Mouse (Mus musculus): ENCODE data around the gene Prmt8. TPM values are rescaled to one million over a fixed set of nuclear protein-coding genes. Genes with fewer than 3 reads are reported as not detected.

Prmt8 gene
- polyA plus RNA-seq, 1 experiment from 2014 or later: 34.6 TPM

- no peaks in the 10 kb centered on the region for H3K27me3 ChIP-seq (ENCODE audit: control insufficient read depth, insufficient read depth, low read length)
- 0 out of 2 replicates have a peak, but pooled peaks have one; percentile 43 for ATAC-seq (ENCODE audit: insufficient read depth, low FRiP score, low TSS enrichment)
These were observed 17.8 kb downstream of the Prmt8 start for GRCm38 (mm10) chr6:127751499-127751898.

GRCm38 (mm10) chr6:127748793-127749192, 20.5 kb downstream of the Prmt8 start:
- DNase-seq (ENCODE audit: low spot score) (no peak), ATAC-seq (ENCODE audit: insufficient read depth, low FRiP score, low TSS enrichment) (no peak)
- H3K27me3 ChIP-seq (ENCODE audit: control insufficient read depth, insufficient read depth, low read length): no peaks in the 10 kb centered on the region
- no peak overlapping the region for H3K27ac ChIP-seq (ENCODE audit: low read depth, low read length)
- no peaks in the 10 kb centered on the region for H3K9me3 ChIP-seq (ENCODE audit: control insufficient read depth, low read length)
- H3K4me3 ChIP-seq (ENCODE audit: low read depth, low read length): no peak overlapping the region
- no peaks in the 10 kb centered on the region for H3K36me3 ChIP-seq (ENCODE audit: control insufficient read depth, insufficient read depth, low read length)
- peaks cover 13% of the 10 kb centered on the region for H3K4me1 ChIP-seq (ENCODE audit: control insufficient read depth, insufficient read depth, low read length)
- WGBS: 87% methylated on average over 8 of the region's 8 CpGs
- no peak overlapping the region for H3K9ac ChIP-seq (ENCODE audit: low read length)
- no peak overlapping the region for H3K4me2 ChIP-seq (ENCODE audit: low read depth)

More at GRCm38 (mm10) chr6:127751499-127751898, 17.8 kb downstream of the Prmt8 start:
- peak; percentile 56 for DNase-seq (ENCODE audit: low spot score)
- H3K4me2 ChIP-seq (ENCODE audit: low read depth): no peak overlapping the region
- 58% methylated on average over 9 of the region's 9 CpGs for WGBS
- no peaks in the 10 kb centered on the region for H3K36me3 ChIP-seq (ENCODE audit: control insufficient read depth, insufficient read depth, low read length)
- H3K4me1 ChIP-seq (ENCODE audit: control insufficient read depth, insufficient read depth, low read length): peaks cover 15% of the 10 kb centered on the region
- no peak overlapping the region for H3K4me3 ChIP-seq (ENCODE audit: low read depth, low read length)
- no peaks in the 10 kb centered on the region for H3K9me3 ChIP-seq (ENCODE audit: control insufficient read depth, low read length)
- H3K27ac ChIP-seq (ENCODE audit: low read depth, low read length): no peak overlapping the region
- H3K9ac ChIP-seq (ENCODE audit: low read length): no peak overlapping the region

- no peaks in the 10 kb centered on the region for H3K9me3 ChIP-seq (ENCODE audit: control insufficient read depth, low read length)
- no peak overlapping the region for H3K4me3 ChIP-seq (ENCODE audit: low read depth, low read length)
- H3K27me3 ChIP-seq (ENCODE audit: control insufficient read depth, insufficient read depth, low read length): no peaks in the 10 kb centered on the region
- H3K4me1 ChIP-seq (ENCODE audit: control insufficient read depth, insufficient read depth, low read length): peaks cover 2% of the 10 kb centered on the region; the same call in 1 of the 2 replicates
- no peak overlapping the region for H3K4me2 ChIP-seq (ENCODE audit: low read depth)
- no peak overlapping the region for H3K9ac ChIP-seq (ENCODE audit: low read length)
- no peak overlapping the region for H3K27ac ChIP-seq (ENCODE audit: low read depth, low read length)
- DNase-seq (ENCODE audit: low spot score) (no peak), ATAC-seq (ENCODE audit: insufficient read depth, low FRiP score, low TSS enrichment) (no peak)
- H3K36me3 ChIP-seq (ENCODE audit: control insufficient read depth, insufficient read depth, low read length): no peaks in the 10 kb centered on the region
- 95% methylated on average over 12 of the region's 12 CpGs for WGBS
These were observed 27.0 kb downstream of the Prmt8 start for GRCm38 (mm10) chr6:127742290-127742689.

GRCm38 (mm10) chr6:127741162-127741561, 28.1 kb downstream of the Prmt8 start:
- H3K27ac ChIP-seq (ENCODE audit: low read depth, low read length): no peak overlapping the region

GRCm38 (mm10) chr6:127740711-127741110, 28.6 kb downstream of the Prmt8 start:
- WGBS: 68% methylated on average over 9 of the region's 9 CpGs
- Histone ChIP-seq H3K36me3 (ENCODE audit: control insufficient read depth, insufficient read depth, low read length) (no peaks in the 10 kb centered on the region), H3K27me3 (ENCODE audit: control insufficient read depth, insufficient read depth, low read length) (no peaks in the 10 kb centered on the region), H3K9me3 (ENCODE audit: control insufficient read depth, low read length) (no peaks in the 10 kb centered on the region), H3K4me3 (ENCODE audit: low read depth, low read length) (no peak overlapping the region), H3K27ac (ENCODE audit: low read depth, low read length) (no peak overlapping the region), H3K9ac (ENCODE audit: low read length) (no peak overlapping the region), H3K4me1 (ENCODE audit: control insufficient read depth, insufficient read depth, low read length) (peaks cover 11% of the 10 kb centered on the region), H3K4me2 (ENCODE audit: low read depth) (no peak overlapping the region)
- no peak for DNase-seq (ENCODE audit: low spot score)
- ATAC-seq (ENCODE audit: insufficient read depth, low FRiP score, low TSS enrichment): no peak

More at GRCm38 (mm10) chr6:127741162-127741561, 28.1 kb downstream of the Prmt8 start:
- ATAC-seq (ENCODE audit: insufficient read depth, low FRiP score, low TSS enrichment) (no peak), DNase-seq (ENCODE audit: low spot score) (no peak)
- H3K9me3 ChIP-seq (ENCODE audit: control insufficient read depth, low read length): no peaks in the 10 kb centered on the region
- WGBS: 84% methylated on average over 6 of the region's 6 CpGs
- H3K27me3 ChIP-seq (ENCODE audit: control insufficient read depth, insufficient read depth, low read length): no peaks in the 10 kb centered on the region
- H3K4me3 ChIP-seq (ENCODE audit: low read depth, low read length): no peak overlapping the region
- no peaks in the 10 kb centered on the region for H3K36me3 ChIP-seq (ENCODE audit: control insufficient read depth, insufficient read depth, low read length)
- H3K4me2 ChIP-seq (ENCODE audit: low read depth): no peak overlapping the region
- H3K4me1 ChIP-seq (ENCODE audit: control insufficient read depth, insufficient read depth, low read length): peaks cover 7% of the 10 kb centered on the region
- H3K9ac ChIP-seq (ENCODE audit: low read length): no peak overlapping the region

GRCm38 (mm10) chr6:127739921-127740320, 29.4 kb downstream of the Prmt8 start:
- ATAC-seq (ENCODE audit: insufficient read depth, low FRiP score, low TSS enrichment) (no peak), DNase-seq (ENCODE audit: low spot score) (no peak)
- Histone ChIP-seq H3K9me3 (ENCODE audit: control insufficient read depth, low read length) (no peaks in the 10 kb centered on the region), H3K4me2 (ENCODE audit: low read depth) (no peak overlapping the region), H3K27ac (ENCODE audit: low read depth, low read length) (no peak overlapping the region), H3K36me3 (ENCODE audit: control insufficient read depth, insufficient read depth, low read length) (no peaks in the 10 kb centered on the region), H3K9ac (ENCODE audit: low read length) (no peak overlapping the region), H3K27me3 (ENCODE audit: control insufficient read depth, insufficient read depth, low read length) (no peaks in the 10 kb centered on the region), H3K4me3 (ENCODE audit: low read depth, low read length) (no peak overlapping the region), H3K4me1 (ENCODE audit: control insufficient read depth, insufficient read depth, low read length) (peaks cover 17% of the 10 kb centered on the region)
- WGBS: 84% methylated on average over 5 of the region's 5 CpGs

GRCm38 (mm10) chr6:127735130-127735981, 33.9 kb downstream of the Prmt8 start:
- Histone ChIP-seq H3K27me3 (ENCODE audit: control insufficient read depth, insufficient read depth, low read length) (no peaks in the 10 kb centered on the region), H3K36me3 (ENCODE audit: control insufficient read depth, insufficient read depth, low read length) (no peaks in the 10 kb centered on the region), H3K9ac (ENCODE audit: low read length) (no peak overlapping the region), H3K27ac (ENCODE audit: low read depth, low read length) (peak overlapping the region; percentile 11; the same call in 1 of the 2 replicates), H3K4me2 (ENCODE audit: low read depth) (no peak overlapping the region), H3K9me3 (ENCODE audit: control insufficient read depth, low read length) (no peaks in the 10 kb centered on the region), H3K4me3 (ENCODE audit: low read depth, low read length) (no peak overlapping the region), H3K4me1 (ENCODE audit: control insufficient read depth, insufficient read depth, low read length) (peaks cover 17% of the 10 kb centered on the region)
- WGBS: 48% methylated on average over 13 of the region's 13 CpGs
- DNase-seq (ENCODE audit: low spot score): peak; percentile 71
- peak; percentile 90 for ATAC-seq (ENCODE audit: insufficient read depth, low FRiP score, low TSS enrichment)

GRCm38 (mm10) chr6:127723126-127723525, 46.1 kb downstream of the Prmt8 start:
- Histone ChIP-seq H3K4me3 (ENCODE audit: low read depth, low read length) (no peak overlapping the region), H3K4me1 (ENCODE audit: control insufficient read depth, insufficient read depth, low read length) (peaks cover 9% of the 10 kb centered on the region), H3K4me2 (ENCODE audit: low read depth) (no peak overlapping the region), H3K27ac (ENCODE audit: low read depth, low read length) (no peak overlapping the region), H3K27me3 (ENCODE audit: control insufficient read depth, insufficient read depth, low read length) (no peaks in the 10 kb centered on the region), H3K36me3 (ENCODE audit: control insufficient read depth, insufficient read depth, low read length) (no peaks in the 10 kb centered on the region; the same call in 1 of the 2 replicates), H3K9ac (ENCODE audit: low read length) (no peak overlapping the region), H3K9me3 (ENCODE audit: control insufficient read depth, low read length) (no peaks in the 10 kb centered on the region)
- WGBS: 40% methylated on average over 8 of the region's 8 CpGs
- ATAC-seq (ENCODE audit: insufficient read depth, low FRiP score, low TSS enrichment) (0 out of 2 replicates have a peak, but pooled peaks have one; percentile 14), DNase-seq (ENCODE audit: low spot score) (no peak)

GRCm38 (mm10) chr6:127719875-127720274, 49.4 kb downstream of the Prmt8 start:
- peaks cover 19% of the 10 kb centered on the region for H3K4me1 ChIP-seq (ENCODE audit: control insufficient read depth, insufficient read depth, low read length)
- no peaks in the 10 kb centered on the region for H3K9me3 ChIP-seq (ENCODE audit: control insufficient read depth, low read length)
- H3K4me2 ChIP-seq (ENCODE audit: low read depth): no peak overlapping the region
- H3K9ac ChIP-seq (ENCODE audit: low read length): no peak overlapping the region
- no peaks in the 10 kb centered on the region for H3K36me3 ChIP-seq (ENCODE audit: control insufficient read depth, insufficient read depth, low read length)
- ATAC-seq (ENCODE audit: insufficient read depth, low FRiP score, low TSS enrichment) (no peak), DNase-seq (ENCODE audit: low spot score) (no peak)
- peak overlapping the region; percentile 42; the same call in 1 of the 2 replicates for H3K27ac ChIP-seq (ENCODE audit: low read depth, low read length)
- 74% methylated on average over 14 of the region's 14 CpGs for WGBS
- H3K27me3 ChIP-seq (ENCODE audit: control insufficient read depth, insufficient read depth, low read length): no peaks in the 10 kb centered on the region
- H3K4me3 ChIP-seq (ENCODE audit: low read depth, low read length): no peak overlapping the region

Data from neural tube, embryonic 11.5 days (tissue).